ENCODE assay signal across 11 mouse cellular contexts in the genomic region with DNA sequence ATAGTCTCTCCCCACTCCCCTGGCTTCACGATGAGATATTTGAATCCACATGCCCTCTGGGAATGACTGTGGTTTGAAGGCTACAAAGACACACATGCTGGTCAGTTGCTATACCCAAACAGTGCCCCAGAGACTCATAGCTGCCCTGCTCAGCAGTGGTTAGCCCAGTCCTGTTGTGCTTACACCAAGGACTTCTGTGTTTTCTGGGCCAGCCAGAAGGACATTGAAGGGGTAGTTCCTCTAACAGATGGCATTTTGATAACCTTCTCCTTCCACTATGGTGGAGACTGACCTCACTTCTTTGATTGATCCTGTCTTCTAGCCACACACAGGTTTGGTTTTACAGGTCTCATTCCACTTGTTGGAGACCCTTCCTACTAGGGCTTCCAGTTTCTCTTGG.
A peak's percentile ranks its signal among the peaks of the same experiment; 100 is the strongest.
DNase-seq lines count a peak whose midpoint lies in the region; ATAC-seq and TF ChIP-seq lines count a peak whose summit lies in the region.
"Had no signal": no experiment of that assay in that cellular context is flagged by ENCODE, and none has a peak within 500 bp of the region (broad histone marks: within the 10 kb centered on the region; RNA-seq: fewer than 3 reads in every experiment).

No protein-coding gene starts in this region.

- no peak overlapping the region for H3K4me3 ChIP-seq in forebrain, embryonic 10.5 days
- H3K4me3 ChIP-seq in forebrain, embryonic 16.5 days (replicated peaks; ENCODE audit: low read length), result no peak overlapping the region
- no peak overlapping the region for H3K4me3 ChIP-seq in kidney, embryonic 15.5 days (replicated peaks)
- H3K4me3 ChIP-seq in cortical plate, adult 2 months (ENCODE audit: insufficient read depth, low read length), result no peak overlapping the region
- H3K4me3 ChIP-seq in limb, embryonic 12.5 days (replicated peaks), result no peak overlapping the region
- H3K4me3 ChIP-seq: midbrain, embryonic 15.5 days had no signal

- no peak overlapping the region for H3K4me2 ChIP-seq in forebrain, embryonic 16.5 days (ENCODE audit: low read length)
- no peak overlapping the region for H3K4me2 ChIP-seq in kidney, embryonic 15.5 days
- peak overlapping the region; percentile 23; the same call in 1 of the 2 replicates for H3K4me2 ChIP-seq in limb, embryonic 12.5 days
- H3K4me2 ChIP-seq: midbrain, embryonic 15.5 days had no signal

- peaks cover 42% of the 10 kb centered on the region for H3K4me1 ChIP-seq in forebrain, embryonic 10.5 days
- peaks cover 5% of the 10 kb centered on the region for H3K4me1 ChIP-seq in forebrain, embryonic 16.5 days (replicated peaks; ENCODE audit: control insufficient read depth, insufficient read depth, low read length)
- H3K4me1 ChIP-seq in kidney, embryonic 15.5 days, result peaks cover 65% of the 10 kb centered on the region
- H3K4me1 ChIP-seq in cortical plate, adult 2 months (ENCODE audit: control insufficient read depth, insufficient read depth, low read length), result peaks cover 6% of the 10 kb centered on the region
- peaks cover 35% of the 10 kb centered on the region for H3K4me1 ChIP-seq in limb, embryonic 12.5 days (replicated peaks)

- 0 out of 2 replicates have a peak overlapping the region, but pooled peaks have one; percentile 66 for H3K27ac ChIP-seq in forebrain, embryonic 10.5 days
- no peak overlapping the region for H3K27ac ChIP-seq in forebrain, embryonic 16.5 days (ENCODE audit: low read length)
- peak overlapping the region; percentile 94 for H3K27ac ChIP-seq in kidney, embryonic 15.5 days
- peak overlapping the region; percentile 86 for H3K27ac ChIP-seq in cortical plate, adult 2 months (ENCODE audit: insufficient read depth, low read length)
- H3K27ac ChIP-seq in limb, embryonic 12.5 days, result peak overlapping the region; percentile 84; the same call in 1 of the 2 replicates
- H3K27ac ChIP-seq: midbrain, embryonic 15.5 days had no signal

- H3K36me3 ChIP-seq in forebrain, embryonic 10.5 days (replicated peaks), result peaks cover 6% of the 10 kb centered on the region; the same call in 1 of the 2 replicates
- H3K36me3 ChIP-seq in forebrain, embryonic 16.5 days (ENCODE audit: control insufficient read depth, insufficient read depth), result no peaks in the 10 kb centered on the region
- no peaks in the 10 kb centered on the region for H3K36me3 ChIP-seq in kidney, embryonic 15.5 days
- no peaks in the 10 kb centered on the region for H3K36me3 ChIP-seq in limb, embryonic 12.5 days
- H3K36me3 ChIP-seq: midbrain, embryonic 15.5 days had no signal

- no peak for ATAC-seq in forebrain, embryonic 16.5 days
- no peak for ATAC-seq in kidney, embryonic 15.5 days (replicated peaks; ENCODE audit: low FRiP score)
- ATAC-seq in limb, embryonic 12.5 days (ENCODE audit: insufficient number of reproducible peaks, insufficient read depth, low FRiP score, low TSS enrichment, low read depth), result no peak
- ATAC-seq: forebrain, embryonic 14.5 days; midbrain, embryonic 15.5 days had no signal

- no peak for DNase-seq in forebrain, embryonic 10.5 days (ENCODE audit: extremely low spot score, low spot score)
- no peak for DNase-seq in kidney, adult 11 months
- DNase-seq in retina, embryonic 14.5 days (ENCODE audit: low spot score), result no peak
- DNase-seq in cerebellum, adult 9-10 months, result no peak
- DNase-seq: retina, postnatal 1 day had no signal

- no peak overlapping the region for H3K9ac ChIP-seq in forebrain, embryonic 16.5 days (replicated peaks; ENCODE audit: low read depth, low read length)
- no peak overlapping the region for H3K9ac ChIP-seq in kidney, embryonic 15.5 days
- no peak overlapping the region for H3K9ac ChIP-seq in limb, embryonic 12.5 days (replicated peaks)
- H3K9ac ChIP-seq: midbrain, embryonic 15.5 days had no signal

- WGBS in forebrain, embryonic 10.5 days, result 93% methylated on average over 1 of the region's 1 CpGs
- WGBS in forebrain, embryonic 16.5 days, result 93% methylated on average over 1 of the region's 1 CpGs
- WGBS in kidney, embryonic 15.5 days, result 64% methylated on average over 1 of the region's 1 CpGs
- 79% methylated on average over 1 of the region's 1 CpGs for WGBS in limb, embryonic 12.5 days

- no peaks in the 10 kb centered on the region for H3K27me3 ChIP-seq in forebrain, embryonic 10.5 days (ENCODE audit: poor library complexity, severe bottlenecking)
- no peaks in the 10 kb centered on the region for H3K27me3 ChIP-seq in forebrain, embryonic 16.5 days (replicated peaks; ENCODE audit: control insufficient read depth, insufficient read depth, low read length)
- no peaks in the 10 kb centered on the region for H3K27me3 ChIP-seq in kidney, embryonic 15.5 days
- H3K27me3 ChIP-seq in limb, embryonic 12.5 days, result no peaks in the 10 kb centered on the region
- H3K27me3 ChIP-seq: midbrain, embryonic 15.5 days had no signal

- peaks cover 7% of the 10 kb centered on the region for H3K9me3 ChIP-seq in forebrain, embryonic 10.5 days
- H3K9me3 ChIP-seq in forebrain, embryonic 16.5 days (ENCODE audit: control insufficient read depth, low read length), result peaks cover 3% of the 10 kb centered on the region; the same call in 1 of the 2 replicates
- no peaks in the 10 kb centered on the region for H3K9me3 ChIP-seq in kidney, embryonic 15.5 days (replicated peaks)
- H3K9me3 ChIP-seq in limb, embryonic 12.5 days, result peaks cover 14% of the 10 kb centered on the region
- H3K9me3 ChIP-seq: midbrain, embryonic 15.5 days had no signal

- no peak for TF ChIP-seq CTCF in cortical plate, adult 2 months (IDR thresholded peaks at IDR 0.05; ENCODE audit: extremely low read depth, insufficient read depth, low read length)

- TF ChIP-seq POLR2A in cortical plate, adult 2 months (IDR thresholded peaks at IDR 0.05; ENCODE audit: extremely low read depth, insufficient read depth, low read length), result no peak
